Mouse (Mus musculus) adrenal gland, postnatal 10 days (tissue): ENCODE results near the gene Grik5. TPM values are rescaled to one million over a fixed set of nuclear protein-coding genes. Genes with fewer than 3 reads are reported as not detected.

Experiments used
- DNase-seq: peaks from one replicate; pipeline ENCODE4 v3.0.0; 2021; ENCODE audit warnings: mixed read lengths
- total RNA-seq, 2 experiments: library from RNA; stranded (reverse); gene quantifications; 2 replicates each; pipeline ENCODE4 v1.2.3; 2021

Gene Grik5
- total RNA-seq, 2 experiments from 2014 or later = 16.1 to 25.3 TPM

GRCm38 (mm10) chr7:25031528-25031927 is 40.6 kb downstream of the Grik5 start:
- DNase-seq = no peak

GRCm38 (mm10) chr7:25030032-25030753 is 42.0 kb downstream of the Grik5 start:
- peak; percentile 89 for DNase-seq

- DNase-seq = peak; percentile 53
Observed at GRCm38 (mm10) chr7:25026452-25026851, 45.7 kb downstream of the Grik5 start.

- DNase-seq = peak; percentile 53
Observed at GRCm38 (mm10) chr7:25025855-25026439, 46.2 kb downstream of the Grik5 start.

- DNase-seq = no peak
Observed at GRCm38 (mm10) chr7:25011592-25011991, 60.6 kb downstream of the Grik5 start.

- DNase-seq = peak; percentile 66
Observed at GRCm38 (mm10) chr7:25010090-25010913, 61.8 kb downstream of the Grik5 start.

- no peak for DNase-seq
Observed at GRCm38 (mm10) chr7:25009099-25009700, 62.9 kb downstream of the Grik5 start.

GRCm38 (mm10) chr7:25008635-25009034 is 63.5 kb downstream of the Grik5 start:
- DNase-seq = peak; percentile 89

GRCm38 (mm10) chr7:25007609-25008374 is 64.4 kb downstream of the Grik5 start:
- DNase-seq = peak; percentile 25

- peak; percentile 69 for DNase-seq
Observed at GRCm38 (mm10) chr7:25006586-25007364, 65.4 kb downstream of the Grik5 start.

- DNase-seq = no peak
Observed at GRCm38 (mm10) chr7:25006171-25006570, 66.0 kb downstream of the Grik5 start.

- peak; percentile 80 for DNase-seq
Observed at GRCm38 (mm10) chr7:25005421-25006065, 66.6 kb downstream of the Grik5 start, which contains the start of gene Atp1a3. TSS of gene Atp1a3 (minus strand) at chr7:25005958.

- DNase-seq = no peak
Observed at GRCm38 (mm10) chr7:25004806-25005205, 67.3 kb downstream of the Grik5 start.

GRCm38 (mm10) chr7:25003820-25004388 is 68.2 kb downstream of the Grik5 start:
- no peak for DNase-seq

- no peak for DNase-seq
Observed at GRCm38 (mm10) chr7:25003291-25003690, 68.9 kb downstream of the Grik5 start.

- no peak for DNase-seq
Observed at GRCm38 (mm10) chr7:25000711-25001110, 71.4 kb downstream of the Grik5 start.

- no peak for DNase-seq
Observed at GRCm38 (mm10) chr7:25000211-25000610, 71.9 kb downstream of the Grik5 start.

- DNase-seq = no peak
Observed at GRCm38 (mm10) chr7:24993081-24993480, 79.1 kb downstream of the Grik5 start.

GRCm38 (mm10) chr7:24990478-24990877 is 81.7 kb downstream of the Grik5 start:
- DNase-seq = no peak

- DNase-seq = peak; percentile 63
Observed at GRCm38 (mm10) chr7:24987941-24988340, 84.2 kb downstream of the Grik5 start.
